Mouse (Mus musculus): ENCODE results near the gene Vapb.

Gene Vapb

GRCm38 (mm10) chr2:173738232-173738631, 921 bp downstream of the Vapb start:
- DNase-seq (ENCODE audit: low spot score) = peak; percentile 13

GRCm38 (mm10) chr2:173739107-173739506, 1.8 kb downstream of the Vapb start:
- DNase-seq (ENCODE audit: low spot score) = no peak

- no peak for DNase-seq (ENCODE audit: low spot score)
Measured at GRCm38 (mm10) chr2:173742090-173742489, 4.8 kb downstream of the Vapb start.

- DNase-seq (ENCODE audit: low spot score) = no peak
Measured at GRCm38 (mm10) chr2:173742744-173743143, 5.4 kb downstream of the Vapb start.

- DNase-seq (ENCODE audit: low spot score) = no peak
Measured at GRCm38 (mm10) chr2:173744070-173744815, 6.9 kb downstream of the Vapb start.

GRCm38 (mm10) chr2:173748961-173749659, 11.8 kb downstream of the Vapb start:
- DNase-seq (ENCODE audit: low spot score) = no peak

- no peak for DNase-seq (ENCODE audit: low spot score)
Measured at GRCm38 (mm10) chr2:173755433-173756144, 18.3 kb downstream of the Vapb start.

GRCm38 (mm10) chr2:173757624-173758155, 20.4 kb downstream of the Vapb start:
- no peak for DNase-seq (ENCODE audit: low spot score)

GRCm38 (mm10) chr2:173760607-173761006, 23.3 kb downstream of the Vapb start:
- DNase-seq (ENCODE audit: low spot score) = no peak

- no peak for DNase-seq (ENCODE audit: low spot score)
Measured at GRCm38 (mm10) chr2:173764629-173765028, 27.3 kb downstream of the Vapb start.

GRCm38 (mm10) chr2:173767959-173768595, 30.8 kb downstream of the Vapb start:
- DNase-seq (ENCODE audit: low spot score) = no peak

- no peak for DNase-seq (ENCODE audit: low spot score)
Measured at GRCm38 (mm10) chr2:173769183-173769582, 31.9 kb downstream of the Vapb start.

GRCm38 (mm10) chr2:173770620-173771019, 33.3 kb downstream of the Vapb start:
- DNase-seq (ENCODE audit: low spot score) = no peak

- no peak for DNase-seq (ENCODE audit: low spot score)
Measured at GRCm38 (mm10) chr2:173771706-173772105, 34.4 kb downstream of the Vapb start.

- no peak for DNase-seq (ENCODE audit: low spot score)
Measured at GRCm38 (mm10) chr2:173775556-173775955, 38.2 kb downstream of the Vapb start.

- DNase-seq (ENCODE audit: low spot score) = no peak
Measured at GRCm38 (mm10) chr2:173776108-173776507, 38.8 kb downstream of the Vapb start.

- no peak for DNase-seq (ENCODE audit: low spot score)
Measured at GRCm38 (mm10) chr2:173780931-173781330, 43.6 kb downstream of the Vapb start.

GRCm38 (mm10) chr2:173784366-173784765, 47.1 kb downstream of the Vapb start:
- no peak for DNase-seq (ENCODE audit: low spot score)

- DNase-seq (ENCODE audit: low spot score) = no peak
Measured at GRCm38 (mm10) chr2:173784884-173785283, 47.6 kb downstream of the Vapb start.

- no peak for DNase-seq (ENCODE audit: low spot score)
Measured at GRCm38 (mm10) chr2:173789945-173790804, 52.9 kb downstream of the Vapb start.

Data from c-Kit-positive CD71-positive TER-119-positive erythroid progenitor cells, embryonic 14.5 days (primary cell).